Mouse (Mus musculus) ES-E14 (cell line): ENCODE measurements around the gene Pard6b. TPM values are rescaled to one million over a fixed set of nuclear protein-coding genes. Genes with fewer than 3 reads are reported as not detected.
A peak's percentile ranks its signal among the peaks of the same experiment; 100 is the strongest.

Experiments used
- DNase-seq: peaks from one replicate; pipeline ENCODE4 v3.0.0-alpha.2; 2013; ENCODE audit warnings: low read depth, low spot score
- H3K27ac ChIP-seq: 2 replicates; pipeline ENCODE4 v1.5.1; 2012; ENCODE audit warnings: low read depth, mild to moderate bottlenecking, low read length, moderate library complexity, mixed read lengths; ENCODE audit not compliant: poor library complexity, insufficient read depth, severe bottlenecking
- H3K36me3 ChIP-seq: 2 replicates; pipeline ENCODE4 v1.6.1; 2012; ENCODE audit warnings: mild to moderate bottlenecking, low read length, moderate library complexity, mixed read lengths; ENCODE audit not compliant: control insufficient read depth, poor library complexity, insufficient read depth, severe bottlenecking
- H3K4me1 ChIP-seq, 2 experiments: fragments of 150-350 bp in 1 of 2; sonication (generic) in 1 of 2; 2 replicates each; pipeline ENCODE4 v1.6.1; 2012; ENCODE audit warnings: low read length in 2 of 2, mild to moderate bottlenecking in 1 of 2, mixed read lengths in 1 of 2; ENCODE audit not compliant: control insufficient read depth in 2 of 2, insufficient read depth in 2 of 2, poor library complexity in 1 of 2
- H3K4me3 ChIP-seq, 2 experiments: fragments of 150-350 bp in 1 of 2; sonication (generic) in 1 of 2; 2 replicates each; pipeline ENCODE4 v1.5.1; 2012; ENCODE audit warnings: low read length in 2 of 2, low read depth in 1 of 2, mild to moderate bottlenecking in 1 of 2, mixed read lengths in 1 of 2; ENCODE audit not compliant: insufficient read depth in 1 of 2, poor library complexity in 1 of 2, severe bottlenecking in 1 of 2
- H3K9ac ChIP-seq: 2 replicates; pipeline ENCODE4 v1.6.1; 2012; ENCODE audit warnings: low read depth, mild to moderate bottlenecking, low read length, mixed read lengths; ENCODE audit not compliant: poor library complexity, insufficient read depth, severe bottlenecking
- H3K9me3 ChIP-seq: fragments of 150-350 bp; sonication (generic); 2 replicates; pipeline ENCODE4 v1.6.1; 2012; ENCODE audit warnings: low read depth, mild to moderate bottlenecking, low read length; ENCODE audit not compliant: control insufficient read depth, insufficient read depth
- CHD2 ChIP-seq: IDR thresholded peaks from 2 replicates; pipeline ENCODE4 v1.6.1; 2014; ENCODE audit warnings: mild to moderate bottlenecking, low read depth, low read length, inconsistent platforms
- HCFC1 ChIP-seq: IDR thresholded peaks from 2 replicates; pipeline ENCODE4 v1.6.1; 2012; ENCODE audit warnings: low read length, inconsistent platforms, borderline replicate concordance; ENCODE audit not compliant: insufficient read depth
- MAFK ChIP-seq: IDR thresholded peaks from 2 replicates; pipeline ENCODE4 v1.6.1; 2014; ENCODE audit warnings: mild to moderate bottlenecking, low read depth, low read length, inconsistent platforms; ENCODE audit not compliant: insufficient read depth
- ZC3H11A ChIP-seq: IDR thresholded peaks from 2 replicates; pipeline ENCODE4 v1.6.1; 2012; ENCODE audit warnings: low read depth, mild to moderate bottlenecking, inconsistent platforms, low read length, borderline replicate concordance
- ZNF384 ChIP-seq: IDR thresholded peaks from 2 replicates; pipeline ENCODE4 v1.6.1; 2012; ENCODE audit warnings: low read depth, low read length, inconsistent platforms
- in situ Hi-C, 2 experiments: fragments of 600-800 bp; cut with MboI; formaldehyde crosslinking; loops; one replicate each; pipeline ENCODE4 v1.15.1; 2025; ENCODE audit warnings: low sequenced_read_pairs in 2 of 2, inconsistent platforms in 1 of 2; ENCODE audit not compliant: unreplicated experiment in 2 of 2
- total RNA-seq: library from RNA; depleted of rRNA; stranded (reverse); fragments of 300-350 nt; gene quantifications from 2 replicates; pipeline ENCODE4 v1.2.3, GENCODE M21; 2012

Gene Pard6b
- total RNA-seq, 1 experiment: 15.3 TPM

- H3K9ac ChIP-seq: no peak overlapping the region
- H3K36me3 ChIP-seq: no peaks in the 10 kb centered on the region
- TF ChIP-seq HCFC1 (no peak), ZNF384 (no peak), CHD2 (no peak), ZC3H11A (no peak), MAFK (no peak)
- in situ Hi-C loops: no loop called here
- H3K4me1 ChIP-seq: peaks cover 0 to 14% of the 10 kb centered on the region in 2 experiments; a peak in 2 of 4 replicates
- H3K9me3 ChIP-seq: no peaks in the 10 kb centered on the region
- H3K27ac ChIP-seq: no peak overlapping the region
- H3K4me3 ChIP-seq: no peak overlapping the region
- DNase-seq: no peak
These were observed 49.2 kb downstream of the Pard6b start for GRCm38 (mm10) chr2:168130046-168130445.

GRCm38 (mm10) chr2:168137161-168137560 lies 56.4 kb downstream of the Pard6b start:
- no peak for DNase-seq
- Histone ChIP-seq H3K27ac (no peak overlapping the region), H3K9ac (no peak overlapping the region), H3K4me1 (peaks cover 2 to 12% of the 10 kb centered on the region in 2 experiments; a peak in 3 of 4 replicates), H3K4me3 (peak overlapping the region; percentile 7 to 30; a peak in 2 of 4 replicates), H3K36me3 (no peaks in the 10 kb centered on the region), H3K9me3 (no peaks in the 10 kb centered on the region)
- TF ChIP-seq ZNF384: no peak
- no peak for TF ChIP-seq MAFK
- TF ChIP-seq CHD2: no peak
- no peak for TF ChIP-seq ZC3H11A
- TF ChIP-seq HCFC1: no peak
- in situ Hi-C loops: no loop called here

GRCm38 (mm10) chr2:168143794-168144193 lies 63.0 kb downstream of the Pard6b start:
- no peak for TF ChIP-seq ZC3H11A
- TF ChIP-seq CHD2: no peak
- H3K4me1 ChIP-seq: peaks cover 5 to 13% of the 10 kb centered on the region in 2 experiments; a peak in 3 of 4 replicates
- no peaks in the 10 kb centered on the region for H3K36me3 ChIP-seq
- no peaks in the 10 kb centered on the region for H3K9me3 ChIP-seq
- no peak overlapping the region for H3K9ac ChIP-seq
- in situ Hi-C loops: no loop called here
- H3K4me3 ChIP-seq: no peak overlapping the region
- no peak overlapping the region for H3K27ac ChIP-seq
- no peak for DNase-seq

- no peaks in the 10 kb centered on the region for H3K9me3 ChIP-seq
- H3K27ac ChIP-seq: no peak overlapping the region
- peaks cover 5 to 15% of the 10 kb centered on the region in 2 experiments; a peak in 3 of 4 replicates for H3K4me1 ChIP-seq
- no peak overlapping the region for H3K9ac ChIP-seq
- in situ Hi-C loops: no loop called here
- DNase-seq: no peak
- no peak overlapping the region for H3K4me3 ChIP-seq
- no peak for TF ChIP-seq HCFC1
- TF ChIP-seq ZNF384: no peak
- TF ChIP-seq ZC3H11A: no peak
- TF ChIP-seq CHD2: no peak
- no peak for TF ChIP-seq MAFK
- H3K36me3 ChIP-seq: no peaks in the 10 kb centered on the region
These were observed 64.6 kb downstream of the Pard6b start for GRCm38 (mm10) chr2:168145437-168145836.

GRCm38 (mm10) chr2:168147722-168148432 lies 67.1 kb downstream of the Pard6b start:
- no peak overlapping the region for H3K27ac ChIP-seq
- in situ Hi-C loops: no loop called here
- TF ChIP-seq ZC3H11A (no peak), MAFK (no peak), HCFC1 (no peak), CHD2 (no peak), ZNF384 (no peak)
- peaks cover 8 to 20% of the 10 kb centered on the region in 2 experiments for H3K4me1 ChIP-seq
- no peaks in the 10 kb centered on the region for H3K36me3 ChIP-seq
- no peaks in the 10 kb centered on the region for H3K9me3 ChIP-seq
- 0 out of 2 replicates have a peak overlapping the region, but pooled peaks have one; percentile 18 for H3K9ac ChIP-seq
- H3K4me3 ChIP-seq: peak overlapping the region; percentile 16 to 33; a peak in 2 of 4 replicates
- no peak for DNase-seq
